Mouse (Mus musculus): Measurements from ENCODE around the gene Limch1.

DNA sequence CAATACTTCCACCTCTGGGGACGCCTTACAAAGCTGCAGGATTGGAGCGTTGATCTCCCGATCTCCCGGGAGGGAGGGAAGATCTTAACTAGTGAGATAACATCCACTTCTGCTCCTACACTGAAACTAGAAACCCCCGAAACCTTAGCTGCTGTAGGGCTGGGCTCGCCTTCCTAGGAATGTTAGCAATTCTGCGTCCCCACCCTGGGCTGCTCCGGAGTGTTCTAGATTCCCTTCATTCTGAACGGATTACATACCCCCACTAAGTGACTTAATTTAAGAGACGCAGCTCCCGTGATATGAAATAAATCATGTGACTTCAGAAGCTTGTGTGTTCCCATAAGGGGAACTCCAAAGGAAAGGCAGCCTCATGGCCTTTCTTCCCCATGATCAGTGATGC, 259.0 kb downstream of the Limch1 start:
- TF ChIP-seq CTCF (IDR thresholded peaks at IDR 0.05; ENCODE audit: low read depth, low read length): no peak
- no peak for TF ChIP-seq POLR2A (IDR thresholded peaks at IDR 0.05; ENCODE audit: extremely low read depth, insufficient read depth, low read length)
